Mouse (Mus musculus) liver, postnatal 0 days (tissue): ENCODE measurements at regions not wholly inside any gene's neighbourhood (a gene's known extent, or its start where the extent isn't known, plus 50 kb on each side); places are given as distances from the start of the nearest gene placed in this dataset.

Experiments
- CTCF ChIP-seq: sonication (generic); IDR thresholded peaks from 2 replicates; pipeline ENCODE4 v1.5.1; 2016; ENCODE audit warnings: antibody characterized with exemption, low read depth
- EP300 ChIP-seq: IDR thresholded peaks from 2 replicates; pipeline ENCODE4 v1.6.1; 2016; ENCODE audit warnings: antibody characterized with exemption, low read depth, mild to moderate bottlenecking

DNA sequence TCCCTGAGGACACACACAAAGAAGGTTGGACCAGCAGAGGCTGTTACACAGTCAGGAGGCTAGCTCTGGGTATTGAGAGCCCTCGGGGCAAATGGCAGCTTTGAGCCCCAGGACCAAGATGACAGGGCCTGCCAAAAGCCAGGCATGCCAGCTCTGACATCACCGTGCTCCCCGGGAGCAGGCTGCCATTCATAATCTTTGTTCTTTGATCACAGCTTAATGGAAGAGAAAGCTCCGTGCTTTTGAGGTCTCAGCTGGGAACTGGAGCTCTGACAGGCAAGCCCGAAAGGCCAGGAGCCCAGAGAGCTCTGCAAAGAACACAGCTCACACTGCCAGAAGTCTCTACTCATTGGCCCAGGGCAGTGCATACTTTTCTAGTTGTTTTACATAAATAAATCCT lies 150.7 kb downstream of the Klhl25 start:
- TF ChIP-seq CTCF = no peak
- TF ChIP-seq EP300 = no peak
